Mouse (Mus musculus): ENCODE measurements at regions not wholly inside any gene's neighbourhood (a gene's known extent, or its start where the extent isn't known, plus 50 kb on each side); places are given as distances from the start of the nearest gene placed in this dataset.

- Histone ChIP-seq H3K27ac (replicated peaks; ENCODE audit: low read depth, low read length) (no peak overlapping the region), H3K9me3 (replicated peaks; ENCODE audit: control insufficient read depth, low read length) (no peaks in the 10 kb centered on the region), H3K9ac (replicated peaks; ENCODE audit: low read length) (no peak overlapping the region), H3K36me3 (replicated peaks; ENCODE audit: control insufficient read depth, insufficient read depth, low read depth, low read length) (no peaks in the 10 kb centered on the region), H3K4me2 (ENCODE audit: low read depth, low read length) (no peak overlapping the region), H3K27me3 (ENCODE audit: control insufficient read depth, insufficient read depth, low read length) (no peaks in the 10 kb centered on the region), H3K4me3 (ENCODE audit: low read depth, low read length) (no peak overlapping the region), H3K4me1 (ENCODE audit: control insufficient read depth, insufficient read depth, low read length) (no peaks in the 10 kb centered on the region)
- ATAC-seq (replicated peaks; ENCODE audit: insufficient number of reproducible peaks, low FRiP score, low TSS enrichment, low read depth) (no peak), DNase-seq (ENCODE audit: low spot score) (no peak)
- WGBS = 83% methylated on average over 8 of the region's 8 CpGs
Observed at GRCm38 (mm10) chr10:67620018-67620417, 71.3 kb upstream of the Ado start.

GRCm38 (mm10) chr10:67618112-67618511 is 69.4 kb upstream of the Ado start:
- Histone ChIP-seq H3K9ac (replicated peaks; ENCODE audit: low read length) (no peak overlapping the region), H3K4me2 (ENCODE audit: low read depth, low read length) (no peak overlapping the region), H3K27me3 (ENCODE audit: control insufficient read depth, insufficient read depth, low read length) (no peaks in the 10 kb centered on the region), H3K36me3 (replicated peaks; ENCODE audit: control insufficient read depth, insufficient read depth, low read depth, low read length) (no peaks in the 10 kb centered on the region), H3K4me3 (ENCODE audit: low read depth, low read length) (no peak overlapping the region), H3K27ac (replicated peaks; ENCODE audit: low read depth, low read length) (no peak overlapping the region), H3K9me3 (replicated peaks; ENCODE audit: control insufficient read depth, low read length) (no peaks in the 10 kb centered on the region), H3K4me1 (ENCODE audit: control insufficient read depth, insufficient read depth, low read length) (no peaks in the 10 kb centered on the region)
- ATAC-seq (replicated peaks; ENCODE audit: insufficient number of reproducible peaks, low FRiP score, low TSS enrichment, low read depth) = no peak
- DNase-seq (ENCODE audit: low spot score) = no peak
- WGBS = 77% methylated on average over 5 of the region's 5 CpGs

- 81% methylated on average over 3 of the region's 3 CpGs for WGBS
- H3K4me2 ChIP-seq (ENCODE audit: low read depth, low read length) = no peak overlapping the region
- H3K4me3 ChIP-seq (ENCODE audit: low read depth, low read length) = no peak overlapping the region
- H3K9ac ChIP-seq (replicated peaks; ENCODE audit: low read length) = no peak overlapping the region
- H3K4me1 ChIP-seq (ENCODE audit: control insufficient read depth, insufficient read depth, low read length) = no peaks in the 10 kb centered on the region
- H3K36me3 ChIP-seq (replicated peaks; ENCODE audit: control insufficient read depth, insufficient read depth, low read depth, low read length) = no peaks in the 10 kb centered on the region
- H3K27me3 ChIP-seq (ENCODE audit: control insufficient read depth, insufficient read depth, low read length) = no peaks in the 10 kb centered on the region
- no peaks in the 10 kb centered on the region for H3K9me3 ChIP-seq (replicated peaks; ENCODE audit: control insufficient read depth, low read length)
- ATAC-seq (replicated peaks; ENCODE audit: insufficient number of reproducible peaks, low FRiP score, low TSS enrichment, low read depth) = no peak
- H3K27ac ChIP-seq (replicated peaks; ENCODE audit: low read depth, low read length) = no peak overlapping the region
- no peak for DNase-seq (ENCODE audit: low spot score)
Observed at GRCm38 (mm10) chr10:67615016-67615415, 66.3 kb upstream of the Ado start.

GRCm38 (mm10) chr10:67610689-67611088 is 61.9 kb upstream of the Ado start:
- no peaks in the 10 kb centered on the region for H3K9me3 ChIP-seq (replicated peaks; ENCODE audit: control insufficient read depth, low read length)
- H3K27ac ChIP-seq (replicated peaks; ENCODE audit: low read depth, low read length) = no peak overlapping the region
- ATAC-seq (replicated peaks; ENCODE audit: insufficient number of reproducible peaks, low FRiP score, low TSS enrichment, low read depth) (no peak), DNase-seq (ENCODE audit: low spot score) (no peak)
- no peak overlapping the region for H3K4me3 ChIP-seq (ENCODE audit: low read depth, low read length)
- WGBS = 84% methylated on average over 6 of the region's 6 CpGs
- no peaks in the 10 kb centered on the region for H3K4me1 ChIP-seq (ENCODE audit: control insufficient read depth, insufficient read depth, low read length)
- no peaks in the 10 kb centered on the region for H3K27me3 ChIP-seq (ENCODE audit: control insufficient read depth, insufficient read depth, low read length)
- H3K36me3 ChIP-seq (replicated peaks; ENCODE audit: control insufficient read depth, insufficient read depth, low read depth, low read length) = no peaks in the 10 kb centered on the region
- H3K4me2 ChIP-seq (ENCODE audit: low read depth, low read length) = no peak overlapping the region
- no peak overlapping the region for H3K9ac ChIP-seq (replicated peaks; ENCODE audit: low read length)

- WGBS = 59% methylated on average over 5 of the region's 5 CpGs
- no peak for ATAC-seq (replicated peaks; ENCODE audit: insufficient number of reproducible peaks, low FRiP score, low TSS enrichment, low read depth)
Observed at GRCm38 (mm10) chr10:67608033-67608432, 59.3 kb upstream of the Ado start.

GRCm38 (mm10) chr10:67607297-67608032 is 58.7 kb upstream of the Ado start:
- no peak for ATAC-seq (replicated peaks; ENCODE audit: insufficient number of reproducible peaks, low FRiP score, low TSS enrichment, low read depth)
- H3K36me3 ChIP-seq (replicated peaks; ENCODE audit: control insufficient read depth, insufficient read depth, low read depth, low read length) = no peaks in the 10 kb centered on the region
- 70% methylated on average over 8 of the region's 9 CpGs for WGBS

More at GRCm38 (mm10) chr10:67608033-67608432, 59.3 kb upstream of the Ado start:
- Histone ChIP-seq H3K4me3 (ENCODE audit: low read depth, low read length) (no peak overlapping the region), H3K27me3 (ENCODE audit: control insufficient read depth, insufficient read depth, low read length) (no peaks in the 10 kb centered on the region), H3K36me3 (replicated peaks; ENCODE audit: control insufficient read depth, insufficient read depth, low read depth, low read length) (no peaks in the 10 kb centered on the region), H3K4me1 (ENCODE audit: control insufficient read depth, insufficient read depth, low read length) (no peaks in the 10 kb centered on the region), H3K4me2 (ENCODE audit: low read depth, low read length) (no peak overlapping the region), H3K27ac (replicated peaks; ENCODE audit: low read depth, low read length) (no peak overlapping the region), H3K9me3 (replicated peaks; ENCODE audit: control insufficient read depth, low read length) (no peaks in the 10 kb centered on the region), H3K9ac (replicated peaks; ENCODE audit: low read length) (no peak overlapping the region)
- DNase-seq (ENCODE audit: low spot score) = no peak

GRCm38 (mm10) chr10:67606739-67607138 is 58.0 kb upstream of the Ado start:
- Histone ChIP-seq H3K4me3 (ENCODE audit: low read depth, low read length) (no peak overlapping the region), H3K4me2 (ENCODE audit: low read depth, low read length) (no peak overlapping the region), H3K36me3 (replicated peaks; ENCODE audit: control insufficient read depth, insufficient read depth, low read depth, low read length) (no peaks in the 10 kb centered on the region), H3K9ac (replicated peaks; ENCODE audit: low read length) (no peak overlapping the region), H3K27ac (replicated peaks; ENCODE audit: low read depth, low read length) (no peak overlapping the region), H3K27me3 (ENCODE audit: control insufficient read depth, insufficient read depth, low read length) (no peaks in the 10 kb centered on the region), H3K4me1 (ENCODE audit: control insufficient read depth, insufficient read depth, low read length) (no peaks in the 10 kb centered on the region), H3K9me3 (replicated peaks; ENCODE audit: control insufficient read depth, low read length) (no peaks in the 10 kb centered on the region)
- WGBS = 88% methylated on average over 1 of the region's 1 CpGs
- ATAC-seq (replicated peaks; ENCODE audit: insufficient number of reproducible peaks, low FRiP score, low TSS enrichment, low read depth) = no peak
- no peak for DNase-seq (ENCODE audit: low spot score)

More at GRCm38 (mm10) chr10:67607297-67608032, 58.7 kb upstream of the Ado start:
- Histone ChIP-seq H3K4me1 (ENCODE audit: control insufficient read depth, insufficient read depth, low read length) (no peaks in the 10 kb centered on the region), H3K9ac (replicated peaks; ENCODE audit: low read length) (no peak overlapping the region), H3K4me3 (ENCODE audit: low read depth, low read length) (no peak overlapping the region), H3K9me3 (replicated peaks; ENCODE audit: control insufficient read depth, low read length) (no peaks in the 10 kb centered on the region), H3K27me3 (ENCODE audit: control insufficient read depth, insufficient read depth, low read length) (no peaks in the 10 kb centered on the region), H3K27ac (replicated peaks; ENCODE audit: low read depth, low read length) (no peak overlapping the region), H3K4me2 (ENCODE audit: low read depth, low read length) (no peak overlapping the region)
- DNase-seq (ENCODE audit: low spot score) = no peak

- Histone ChIP-seq H3K36me3 (replicated peaks; ENCODE audit: control insufficient read depth, insufficient read depth, low read depth, low read length) (no peaks in the 10 kb centered on the region), H3K27me3 (ENCODE audit: control insufficient read depth, insufficient read depth, low read length) (no peaks in the 10 kb centered on the region), H3K27ac (replicated peaks; ENCODE audit: low read depth, low read length) (no peak overlapping the region), H3K4me1 (ENCODE audit: control insufficient read depth, insufficient read depth, low read length) (no peaks in the 10 kb centered on the region), H3K4me2 (ENCODE audit: low read depth, low read length) (no peak overlapping the region), H3K9ac (replicated peaks; ENCODE audit: low read length) (no peak overlapping the region), H3K4me3 (ENCODE audit: low read depth, low read length) (no peak overlapping the region), H3K9me3 (replicated peaks; ENCODE audit: control insufficient read depth, low read length) (no peaks in the 10 kb centered on the region)
- no peak for ATAC-seq (replicated peaks; ENCODE audit: insufficient number of reproducible peaks, low FRiP score, low TSS enrichment, low read depth)
- WGBS = 96% methylated on average over 7 of the region's 7 CpGs
- DNase-seq (ENCODE audit: low spot score) = no peak
Observed at GRCm38 (mm10) chr10:67599390-67599789, 50.6 kb upstream of the Ado start.

Measured in embryonic facial prominence, embryonic 11.5 days (tissue).